Mouse (Mus musculus) C2C12 (cell line): ENCODE measurements around the gene Hpgd. TPM values are rescaled to one million over a fixed set of nuclear protein-coding genes. Genes with fewer than 3 reads are reported as not detected.
A peak's percentile ranks its signal among the peaks of the same experiment; 100 is the strongest.
"Not testable (repeated sequence)": the region's sequence is repeated elsewhere in the genome, so short reads cannot be mapped to it uniquely, and the experiment has no call there.

ENCODE experiments used
- H3K27me3 ChIP-seq: one replicate; pipeline ENCODE4 v1.6.1; 2011; ENCODE audit not compliant: control insufficient read depth, insufficient read depth, insufficient read length
- H3K36me3 ChIP-seq: one replicate; pipeline ENCODE4 v1.6.1; 2011; ENCODE audit not compliant: control insufficient read depth, insufficient read depth
- H3K4me3 ChIP-seq: one replicate; pipeline ENCODE4 v1.5.1; 2011; ENCODE audit warnings: mild to moderate bottlenecking, control low read depth; ENCODE audit not compliant: poor library complexity, insufficient read depth, severe bottlenecking
- H3K79me2 ChIP-seq: one replicate; pipeline ENCODE4 v1.6.1; 2011; ENCODE audit not compliant: control insufficient read depth, insufficient read depth
- H3K79me3 ChIP-seq: one replicate; pipeline ENCODE4 v1.6.1; 2011; ENCODE audit warnings: low read depth, control low read depth
- H3ac ChIP-seq: one replicate; pipeline ENCODE3; 2011; ENCODE audit warnings: low read depth; ENCODE audit not compliant: control insufficient read depth, insufficient read length
- CEBPB ChIP-seq: IDR thresholded peaks from one replicate; pipeline ENCODE4 v1.6.1; 2011; ENCODE audit warnings: low read depth, mild to moderate bottlenecking, control low read depth, moderate library complexity
- CTCF ChIP-seq: IDR thresholded peaks from one replicate; pipeline ENCODE4 v1.5.1; 2011; ENCODE audit not compliant: control insufficient read depth, insufficient read depth, insufficient read length
- FOSL1 ChIP-seq: IDR thresholded peaks from one replicate; pipeline ENCODE4 v1.8.0; 2011; ENCODE audit warnings: mild to moderate bottlenecking, low read length; ENCODE audit not compliant: poor library complexity, insufficient read depth, severe bottlenecking
- MAX ChIP-seq: IDR thresholded peaks from one replicate; pipeline ENCODE4 v1.6.1; 2011; ENCODE audit warnings: mild to moderate bottlenecking, control low read depth
- MYOD1 ChIP-seq: IDR thresholded peaks from one replicate; pipeline ENCODE4 v1.6.1; 2011; ENCODE audit warnings: low read depth; ENCODE audit not compliant: control insufficient read depth, insufficient read length
- MYOG ChIP-seq: IDR thresholded peaks from one replicate; pipeline ENCODE4 v1.6.1; 2011; ENCODE audit not compliant: control insufficient read depth, insufficient read length; ENCODE audit errors: extremely low read depth
- USF1 ChIP-seq: IDR thresholded peaks from one replicate; pipeline ENCODE4 v1.6.1; 2011; ENCODE audit warnings: low read depth, mild to moderate bottlenecking, control low read depth, moderate library complexity
- long read RNA-seq, 2 experiments: library from polyadenylated mRNA; unstranded; transcript quantifications; one replicate each; pipeline ENCODE4 v2.0.0; 2019 to 2020
- polyA plus RNA-seq: library from polyadenylated mRNA; unstranded; fragments of >200 nt; fragmentation: generic; extraction: Trizol; gene quantifications from one replicate; pipeline ENCODE4 v1.2.1, GENCODE M21; 2012; ENCODE audit warnings: missing spikeins

Hpgd gene
- 0.06 TPM for polyA plus RNA-seq
- long read RNA-seq, experiment 1, result 0 reads
- long read RNA-seq, experiment 2, partial matches to known transcripts, result 0 of 1 reads
- long read RNA-seq, experiment 2, other reads (novel, unspliced or antisense), result 0 of 1 reads

- TF ChIP-seq CEBPB (no peak), CTCF (no peak), FOSL1 (no peak), MYOD1 (no peak), MYOG (no peak), USF1 (no peak), MAX (no peak)
- H3ac ChIP-seq, result no peak within 1 kb of the TSS
- no peaks in the 10 kb centered on the region for H3K27me3 ChIP-seq
- no peaks in the 10 kb centered on the region for H3K79me3 ChIP-seq
- no peaks in the 10 kb centered on the region for H3K79me2 ChIP-seq
- no peak within 1 kb of the TSS for H3K4me3 ChIP-seq
- no peaks in the 10 kb centered on the region for H3K36me3 ChIP-seq
These were observed at the start of gene Hpgd for GRCm38 (mm10) chr8:56294373-56294877. Hpgd (plus strand) TSS chr8:56294585.

- H3K27me3 ChIP-seq, H3K79me3 ChIP-seq, H3K79me2 ChIP-seq, H3K36me3 ChIP-seq, H3ac ChIP-seq, H3K4me3 ChIP-seq: not testable (repeated sequence)
These were observed 42.7 kb upstream of the Hpgd start for GRCm38 (mm10) chr8:56251728-56252127.

- no peak for TF ChIP-seq USF1
- no peak for TF ChIP-seq FOSL1
- H3K79me3 ChIP-seq, result no peaks in the 10 kb centered on the region
These were observed 42.1 kb upstream of the Hpgd start for GRCm38 (mm10) chr8:56252314-56252713.

GRCm38 (mm10) chr8:56261190-56261589, 33.2 kb upstream of the Hpgd start:
- Histone ChIP-seq H3K4me3 (no peak overlapping the region), H3ac (no peak overlapping the region), H3K79me3 (no peaks in the 10 kb centered on the region), H3K79me2 (no peaks in the 10 kb centered on the region), H3K27me3 (no peaks in the 10 kb centered on the region), H3K36me3 (no peaks in the 10 kb centered on the region)
- no peak for TF ChIP-seq CTCF
- TF ChIP-seq CEBPB, result no peak
- no peak for TF ChIP-seq MYOG
- TF ChIP-seq MAX, result no peak
- no peak for TF ChIP-seq USF1

More at GRCm38 (mm10) chr8:56252314-56252713, 42.1 kb upstream of the Hpgd start:
- no peak overlapping the region for H3K4me3 ChIP-seq
- H3K79me2 ChIP-seq, result no peaks in the 10 kb centered on the region
- H3K36me3 ChIP-seq, result no peaks in the 10 kb centered on the region
- no peaks in the 10 kb centered on the region for H3K27me3 ChIP-seq
- H3ac ChIP-seq, result no peak overlapping the region

GRCm38 (mm10) chr8:56269687-56270663, 24.4 kb upstream of the Hpgd start:
- H3K79me3 ChIP-seq, result no peaks in the 10 kb centered on the region
- no peak overlapping the region for H3ac ChIP-seq
- no peak overlapping the region for H3K4me3 ChIP-seq
- H3K36me3 ChIP-seq, result no peaks in the 10 kb centered on the region
- peak; percentile 59 for TF ChIP-seq CEBPB
- TF ChIP-seq MYOD1, result no peak
- no peaks in the 10 kb centered on the region for H3K27me3 ChIP-seq
- H3K79me2 ChIP-seq, result no peaks in the 10 kb centered on the region

GRCm38 (mm10) chr8:56272934-56273333, 21.5 kb upstream of the Hpgd start:
- H3K79me3 ChIP-seq, result no peaks in the 10 kb centered on the region
- H3ac ChIP-seq, result no peak overlapping the region
- H3K36me3 ChIP-seq, result no peaks in the 10 kb centered on the region
- H3K27me3 ChIP-seq, result no peaks in the 10 kb centered on the region
- no peak for TF ChIP-seq MYOG
- TF ChIP-seq CTCF, result no peak
- TF ChIP-seq CEBPB, result no peak
- no peak for TF ChIP-seq FOSL1
- no peak for TF ChIP-seq USF1
- no peak for TF ChIP-seq MAX
- no peak for TF ChIP-seq MYOD1
- no peak overlapping the region for H3K4me3 ChIP-seq
- no peaks in the 10 kb centered on the region for H3K79me2 ChIP-seq
